Mouse (Mus musculus) stomach, postnatal 0 days (tissue): ENCODE measurements at regions not wholly inside any gene's neighbourhood (a gene's known extent, or its start where the extent isn't known, plus 50 kb on each side); places are given as distances from the start of the nearest gene placed in this dataset.

ENCODE experiments used
- CTCF ChIP-seq: IDR thresholded peaks from 2 replicates; pipeline ENCODE4 v1.5.1; 2016; ENCODE audit warnings: antibody characterized with exemption, low read depth, mild to moderate bottlenecking, moderate library complexity
- EP300 ChIP-seq: optimal IDR thresholded peaks from 2 replicates; pipeline ENCODE3; 2016; ENCODE audit warnings: antibody characterized with exemption

DNA sequence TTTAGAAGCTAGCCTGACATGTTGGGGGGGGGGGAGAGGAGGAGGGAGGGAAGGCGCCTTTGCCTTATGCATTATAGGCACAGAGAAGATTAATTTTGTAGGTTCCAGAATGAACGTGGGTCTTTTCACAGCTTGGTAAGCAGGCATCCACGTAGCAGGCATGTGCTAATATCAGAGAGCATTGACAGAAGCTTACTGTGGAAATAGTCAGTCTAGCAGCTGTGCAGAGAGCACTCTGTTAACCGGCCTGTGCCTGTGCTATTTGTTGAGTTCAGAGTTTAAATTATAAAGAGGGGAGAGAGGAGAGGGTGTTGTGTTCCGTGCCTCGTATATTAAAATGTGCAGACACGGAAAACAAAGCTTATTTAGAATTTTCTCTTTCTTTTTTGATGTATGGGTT lies 133.5 kb upstream of the Ubr2 start:
- TF ChIP-seq EP300 (no peak), CTCF (no peak)
